Mouse (Mus musculus) lung, postnatal 0 days (tissue): ENCODE results near the gene Acot2.

Experiments
- CTCF ChIP-seq: IDR thresholded peaks from 2 replicates; pipeline ENCODE4 v1.5.1; 2016; ENCODE audit warnings: antibody characterized with exemption, mild to moderate bottlenecking
- EP300 ChIP-seq: IDR thresholded peaks from 2 replicates; pipeline ENCODE4 v1.6.1; 2016; ENCODE audit warnings: antibody characterized with exemption, mild to moderate bottlenecking, control low read depth

GRCm38 (mm10) chr12:84003866-84004265 is 16.2 kb downstream of the Acot2 start:
- TF ChIP-seq EP300 (no peak), CTCF (no peak)
